Mouse (Mus musculus) adrenal gland, adult (tissue): ENCODE measurements at regions not wholly inside any gene's neighbourhood (a gene's known extent, or its start where the extent isn't known, plus 50 kb on each side); places are given as distances from the start of the nearest gene placed in this dataset.

Experiments
- DNase-seq, 2 experiments: peaks; one replicate each; pipeline ENCODE4 v3.0.0; 2022 to 2023; ENCODE audit warnings: low spot score in 1 of 2; ENCODE audit not compliant: inconsistent age in 2 of 2

DNA sequence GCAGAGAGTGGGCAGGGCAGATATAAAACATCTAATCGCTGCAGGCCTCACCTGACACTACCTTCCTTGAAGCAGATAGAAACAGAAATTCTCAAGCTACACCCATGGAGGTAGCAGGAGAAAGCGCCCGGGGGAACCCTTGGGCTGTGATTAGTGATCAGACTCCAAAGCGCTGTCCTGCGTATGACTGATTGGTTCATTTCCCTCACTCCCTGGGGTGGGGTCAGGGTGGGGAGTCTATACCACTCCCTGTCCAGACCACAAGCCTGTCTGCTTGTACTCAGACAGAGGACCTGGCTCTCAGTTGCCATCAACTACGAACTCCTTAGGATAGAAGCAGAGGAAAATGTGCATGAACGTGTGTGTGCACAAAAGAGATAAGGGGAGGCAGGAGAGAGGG, 77.7 kb downstream of the Gm826 start:
- DNase-seq: no peak

DNA sequence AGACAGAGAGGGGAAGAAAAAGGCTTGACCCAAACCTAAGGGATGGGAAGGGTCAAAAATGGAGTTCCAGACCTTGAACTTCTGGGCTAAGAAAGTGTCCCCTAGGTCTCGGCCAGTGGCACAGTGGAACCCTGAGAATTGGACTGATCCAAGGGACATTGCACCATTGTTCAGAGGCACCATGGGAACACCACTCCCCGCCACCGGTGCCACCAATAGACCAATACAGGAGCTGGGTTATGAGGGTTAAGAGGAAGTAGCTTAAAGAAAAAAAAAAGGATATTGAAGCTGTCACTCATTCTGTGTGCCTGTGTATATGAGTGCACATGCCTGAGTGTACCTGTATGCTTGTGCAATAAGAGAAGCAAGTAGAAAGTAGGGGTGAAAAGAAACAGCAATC, 83.7 kb downstream of the Gm826 start:
- no peak for DNase-seq

GRCm38 (mm10) chr2:160249104-160250093, 84.6 kb downstream of the Gm826 start:
- DNase-seq: no peak

GRCm38 (mm10) chr2:160247286-160247685, 86.7 kb downstream of the Gm826 start:
- no peak for DNase-seq

DNA sequence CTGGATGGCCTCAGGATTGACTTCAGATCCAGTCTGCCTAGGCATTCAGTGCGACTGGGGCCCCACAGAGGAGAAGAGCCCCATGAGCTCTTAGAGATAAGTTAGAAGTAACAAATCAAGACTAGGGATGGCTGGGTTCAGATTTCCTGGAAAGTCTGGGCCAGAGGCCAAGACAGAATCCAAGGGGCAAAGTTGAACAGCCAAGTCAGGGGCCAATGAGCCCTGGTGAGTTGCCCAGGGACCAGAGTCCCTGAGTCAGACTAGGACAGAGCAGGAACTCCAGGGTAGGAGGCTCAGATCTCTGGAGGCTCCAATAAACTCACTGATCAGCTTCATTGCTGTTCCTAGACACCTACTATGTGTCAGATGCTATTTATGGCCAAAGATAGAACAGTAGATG, 87.6 kb downstream of the Gm826 start:
- DNase-seq: peak; percentile 11 to 61

GRCm38 (mm10) chr2:160244866-160245265, 89.1 kb downstream of the Gm826 start:
- no peak for DNase-seq

DNA sequence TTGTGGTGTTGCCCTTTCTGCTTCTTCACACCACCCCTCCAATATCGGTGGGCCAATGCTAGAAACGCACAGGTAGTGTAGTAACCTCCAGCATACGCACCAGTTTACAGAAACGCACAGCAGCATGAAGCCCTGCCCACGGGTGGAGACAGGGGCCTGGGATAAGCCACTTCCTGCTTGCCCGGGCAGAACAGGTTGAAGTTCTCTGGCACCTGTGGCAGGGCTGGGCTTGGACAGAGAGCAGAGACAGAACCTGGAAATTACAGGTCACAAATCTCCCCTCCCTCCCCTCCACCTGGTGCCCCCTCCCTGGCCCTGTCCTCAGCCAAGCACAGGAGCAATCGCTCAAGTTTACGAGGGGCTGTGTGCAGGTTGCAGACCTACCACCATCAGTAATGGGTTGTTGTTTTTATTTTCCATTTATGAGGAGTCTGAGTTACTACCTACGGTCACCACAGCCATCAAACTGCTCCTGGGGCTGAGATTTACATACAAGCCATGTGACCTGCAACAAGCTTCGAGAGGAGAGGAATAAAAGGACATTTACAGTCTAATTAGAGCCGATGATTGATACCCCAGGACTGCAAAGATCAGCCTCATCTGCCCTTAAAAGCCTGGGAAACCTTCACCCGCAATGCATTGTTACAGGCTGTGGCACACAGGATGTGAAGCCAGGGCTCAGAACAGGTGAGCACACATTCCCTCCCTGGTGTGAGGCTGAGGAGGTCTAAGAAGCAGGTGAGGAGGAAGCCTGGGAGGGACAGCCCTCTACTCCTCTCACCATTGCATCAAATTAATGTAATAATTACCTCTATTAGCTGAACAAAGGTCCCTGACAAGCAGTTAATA, 93.2 kb downstream of the Gm826 start:
- DNase-seq: no peak

DNA sequence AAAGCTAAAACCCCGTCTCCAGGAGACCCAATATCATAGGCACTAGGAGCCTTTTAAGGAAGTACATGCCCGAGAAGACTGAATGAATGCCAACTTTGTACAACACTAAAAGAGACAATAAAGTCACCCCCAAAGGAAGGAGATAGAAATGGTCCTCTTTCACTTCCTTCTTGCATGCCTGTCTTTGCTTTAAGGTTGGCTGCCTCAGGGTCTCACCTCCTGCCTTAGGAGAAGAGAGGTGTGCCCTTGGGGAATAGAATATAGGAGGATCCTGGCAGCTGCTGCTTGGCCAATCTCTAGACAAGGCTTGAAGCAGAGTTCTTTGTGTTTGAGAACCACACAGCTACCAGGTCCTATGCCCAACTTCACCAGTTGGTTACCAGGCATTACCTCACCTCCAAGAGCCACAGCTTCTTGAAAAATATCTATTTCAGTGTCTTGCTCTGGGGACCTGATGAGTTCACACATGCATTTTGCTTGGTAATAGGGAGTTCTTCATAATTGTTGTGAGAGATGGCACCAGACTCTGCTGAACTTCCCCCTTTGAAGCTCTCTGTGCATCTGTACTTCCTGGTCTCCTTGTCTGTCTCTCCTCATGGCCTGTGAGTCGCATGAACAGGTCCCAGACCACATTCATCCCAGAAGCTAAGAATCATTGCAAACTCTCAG, 96.4 kb downstream of the Gm826 start:
- DNase-seq: no peak

DNA sequence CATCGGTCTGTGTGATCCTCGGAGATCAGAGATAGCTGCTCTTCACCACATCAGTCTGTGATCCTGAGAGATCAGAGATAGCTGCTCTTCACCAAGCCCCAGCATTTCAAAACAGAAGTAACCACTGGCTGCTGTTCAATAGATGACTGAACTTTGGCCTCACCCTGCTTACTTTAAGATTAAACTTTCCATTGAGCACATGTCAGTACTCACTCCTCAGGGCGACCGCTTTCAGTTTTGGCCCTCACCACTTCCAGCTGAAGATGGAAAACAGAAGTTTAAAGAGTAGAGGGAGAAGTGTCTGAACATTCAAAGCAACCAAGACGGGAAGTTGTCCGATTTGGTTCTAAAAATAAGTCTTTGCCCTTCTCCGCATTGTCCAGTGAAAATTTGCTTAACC, 97.2 kb downstream of the Gm826 start:
- DNase-seq: peak in 1 of 2 experiments; percentile 47

GRCm38 (mm10) chr2:160230786-160231185, 103.2 kb downstream of the Gm826 start:
- DNase-seq: peak in 1 of 2 experiments; percentile 50

DNA sequence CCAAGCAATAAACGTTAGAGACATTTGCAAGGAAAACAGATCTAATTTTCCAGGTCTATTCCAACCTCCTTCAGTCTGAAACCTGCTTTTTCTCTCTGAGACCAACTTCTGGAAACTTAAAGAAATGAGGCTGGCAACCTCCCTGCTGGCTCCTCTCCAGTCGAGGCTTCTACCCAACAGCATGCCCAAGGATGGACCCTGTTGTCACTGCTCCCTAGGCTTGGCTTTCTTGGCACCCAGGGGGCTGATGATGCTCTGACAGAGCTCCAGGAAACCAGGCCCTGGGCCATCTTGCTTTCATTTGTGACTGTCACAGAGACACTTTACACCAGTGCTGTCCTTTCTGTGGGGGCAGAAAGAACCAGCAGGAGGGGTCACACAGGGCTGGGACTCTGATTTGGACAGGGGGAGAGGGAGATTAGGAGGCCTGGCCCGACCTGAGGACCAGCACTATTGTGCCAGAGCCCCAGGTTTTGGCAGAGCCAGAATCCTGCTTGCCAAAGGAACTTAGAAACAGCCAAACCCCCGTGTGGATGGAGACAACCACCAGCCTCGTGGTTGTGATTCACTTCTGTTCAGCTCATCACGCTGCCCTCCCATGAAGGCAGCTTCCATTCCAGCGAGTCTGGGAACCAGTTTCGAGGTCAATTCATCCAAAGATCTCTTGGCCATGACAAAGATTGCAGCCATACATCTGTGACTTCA, 105.5 kb downstream of the Gm826 start:
- no peak for DNase-seq

- DNase-seq: peak; percentile 41 to 72
These were observed 108.5 kb downstream of the Gm826 start for GRCm38 (mm10) chr2:160225450-160225849.

- no peak for DNase-seq
These were observed 110.6 kb downstream of the Gm826 start for GRCm38 (mm10) chr2:160223366-160223765.

GRCm38 (mm10) chr2:160221772-160222171, 112.2 kb downstream of the Gm826 start:
- no peak for DNase-seq

DNA sequence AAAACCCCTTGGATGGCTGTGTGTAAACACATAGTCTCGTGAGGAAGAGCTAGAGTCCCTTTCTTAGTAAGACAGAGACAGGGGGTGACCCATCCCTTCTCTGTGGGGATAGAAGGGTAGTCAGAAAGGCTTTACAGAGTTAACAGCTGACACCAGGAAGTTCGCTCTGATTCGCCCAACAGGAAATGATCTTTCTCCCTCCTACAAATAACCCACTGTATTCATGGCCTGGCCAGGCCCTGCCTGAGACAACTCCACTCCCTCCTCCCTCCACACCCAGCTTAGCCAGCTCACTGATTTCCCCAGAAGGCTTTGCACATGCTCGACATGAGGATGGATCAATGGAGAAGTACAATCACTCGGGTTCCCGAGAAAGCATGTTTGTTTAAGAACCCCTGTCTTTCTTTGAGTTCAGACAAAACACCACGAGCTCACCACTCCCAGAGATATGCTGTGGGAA, 113.4 kb downstream of the Gm826 start:
- no peak for DNase-seq

DNA sequence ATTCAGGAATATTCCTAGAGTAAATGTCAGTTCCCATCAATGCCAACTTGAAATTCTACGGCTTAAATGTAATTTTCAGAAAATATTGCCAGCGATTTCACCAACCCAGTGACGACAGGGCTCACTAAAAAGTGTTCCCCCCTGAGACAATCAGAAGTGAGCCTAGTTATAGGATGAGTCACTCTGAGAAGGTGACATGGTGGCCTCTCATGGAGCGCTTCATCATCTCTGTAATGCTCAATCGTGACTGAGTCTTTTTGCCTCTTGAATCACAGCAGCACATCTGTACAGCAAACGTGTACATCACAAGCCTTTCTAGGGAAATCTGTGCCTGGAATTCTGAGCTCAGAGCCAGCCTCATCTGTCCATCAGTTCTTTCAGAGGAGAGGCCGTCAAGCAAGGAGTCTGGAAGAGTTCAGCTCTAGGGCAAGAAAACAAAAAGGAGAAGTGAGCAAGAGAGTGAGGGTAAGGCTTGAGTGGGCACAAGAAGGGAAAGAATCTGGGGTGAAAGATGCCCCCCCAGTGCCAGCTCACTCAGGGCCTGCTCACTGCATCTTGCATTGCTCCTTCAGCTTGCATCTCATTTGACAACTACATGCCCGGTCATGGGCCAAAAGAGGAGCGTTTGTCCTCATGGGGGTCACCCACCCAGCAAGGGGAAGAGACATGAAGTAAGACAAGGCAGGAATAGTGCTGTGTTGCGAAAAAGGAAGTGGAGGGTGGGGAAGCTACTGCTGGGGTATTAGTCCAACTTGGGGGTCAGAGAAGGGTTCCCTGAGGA, 119.7 kb downstream of the Gm826 start:
- DNase-seq: no peak

DNA sequence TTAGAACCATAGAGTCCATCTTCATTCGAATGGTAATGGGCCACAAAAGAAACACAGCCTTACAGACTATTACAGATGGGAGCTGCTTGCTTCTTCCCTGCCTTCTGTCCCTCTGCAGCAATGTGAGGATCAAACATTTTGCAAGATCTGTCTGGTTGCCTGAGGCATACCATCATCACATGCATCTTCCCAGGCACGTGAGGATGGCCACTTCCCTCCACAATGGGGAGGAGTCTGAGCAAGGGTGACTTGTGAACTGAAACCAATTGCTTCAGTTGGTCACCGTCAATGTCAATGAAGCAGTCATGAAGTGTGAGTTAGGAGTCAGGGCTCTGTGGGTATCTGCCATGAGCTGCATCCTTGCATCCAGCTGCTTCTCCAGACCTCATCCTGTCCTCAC, 123.5 kb downstream of the Gm826 start:
- no peak for DNase-seq

DNA sequence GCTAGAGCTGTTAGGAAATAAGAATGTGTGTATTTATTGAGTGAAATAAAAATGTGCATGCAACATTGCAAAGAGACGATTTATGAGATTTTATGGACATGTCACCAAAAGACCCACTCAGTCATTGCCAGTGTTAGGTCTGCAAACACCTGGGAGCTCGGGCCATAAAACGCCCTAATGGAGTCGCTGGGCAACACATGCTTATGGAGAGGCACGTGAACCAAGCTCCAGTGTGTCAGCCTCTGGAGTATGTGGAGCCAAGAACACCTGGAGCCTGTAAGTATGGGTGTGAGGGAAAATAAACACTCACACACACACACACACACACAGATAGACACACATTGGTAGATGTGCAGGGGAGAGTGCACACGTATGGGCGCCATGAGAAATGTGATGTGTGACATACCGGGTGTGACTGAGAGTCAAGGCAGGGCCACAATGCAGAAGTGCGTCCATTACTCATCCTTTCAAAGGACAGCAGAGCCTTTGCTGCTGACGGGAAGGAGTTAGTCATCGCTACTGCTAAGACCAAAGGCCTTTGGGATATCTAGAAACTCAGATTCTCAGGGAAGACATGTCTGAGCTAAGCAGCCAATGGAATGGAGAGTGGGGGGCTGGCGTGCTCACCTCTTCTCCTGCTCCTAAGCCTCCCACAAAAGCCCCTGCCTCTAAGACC, 124.2 kb downstream of the Gm826 start:
- no peak for DNase-seq

- no peak for DNase-seq
These were observed 125.7 kb downstream of the Gm826 start for GRCm38 (mm10) chr2:160208295-160208694.
